Mouse (Mus musculus) intestine, postnatal 0 days (tissue): ENCODE results near the gene Nuak1. TPM values are rescaled to one million over a fixed set of nuclear protein-coding genes. Genes with fewer than 3 reads are reported as not detected.
A peak's percentile ranks its signal among the peaks of the same experiment; 100 is the strongest.

ENCODE experiments used
- ATAC-seq: fragments of 200-750 bp; cut with Nextera tagmentation; 2 replicates; pipeline ENCODE4 v1.8.0; 2017; ENCODE audit warnings: mild to moderate bottlenecking, moderate TSS enrichment, moderate library complexity
- H3K27ac ChIP-seq: fragments of 300-500 bp; sonication (generic); 2 replicates; pipeline ENCODE4 v1.5.1; 2014; ENCODE audit warnings: mild to moderate bottlenecking, low read depth, low read length, moderate library complexity
- H3K27me3 ChIP-seq: fragments of 300-500 bp; sonication (generic); replicated peaks from 2 replicates; pipeline ENCODE4 v1.6.1; 2014; ENCODE audit warnings: low read length, mixed read lengths; ENCODE audit not compliant: control insufficient read depth, insufficient read depth
- H3K36me3 ChIP-seq: fragments of 300-500 bp; sonication (generic); 2 replicates; pipeline ENCODE4 v1.6.1; 2014; ENCODE audit warnings: mild to moderate bottlenecking, moderate library complexity; ENCODE audit not compliant: control insufficient read depth, insufficient read depth
- H3K4me1 ChIP-seq: fragments of 300-500 bp; sonication (generic); replicated peaks from 2 replicates; pipeline ENCODE4 v1.6.1; 2014; ENCODE audit warnings: antibody characterized with exemption, low read length, mixed read lengths; ENCODE audit not compliant: control insufficient read depth, insufficient read depth
- H3K4me2 ChIP-seq: fragments of 300-500 bp; sonication (generic); replicated peaks from 2 replicates; pipeline ENCODE4 v1.6.1; 2014; ENCODE audit warnings: low read depth, mild to moderate bottlenecking, moderate library complexity
- H3K4me3 ChIP-seq: fragments of 300-500 bp; sonication (generic); 2 replicates; pipeline ENCODE4 v1.5.1; 2014; ENCODE audit warnings: low read depth, low read length
- H3K9ac ChIP-seq: fragments of 300-500 bp; sonication (generic); 2 replicates; pipeline ENCODE4 v1.6.1; 2014; ENCODE audit warnings: mild to moderate bottlenecking, low read depth, low read length
- H3K9me3 ChIP-seq: fragments of 300-500 bp; sonication (generic); 2 replicates; pipeline ENCODE4 v1.6.1; 2016; ENCODE audit warnings: mixed run types; ENCODE audit not compliant: control insufficient read depth
- CTCF ChIP-seq: sonication (generic); IDR thresholded peaks from 2 replicates; pipeline ENCODE4 v1.5.1; 2016; ENCODE audit warnings: low read depth, mild to moderate bottlenecking, control low read depth, antibody characterized with exemption, moderate library complexity
- WGBS: fragments of 180-500 bp; shearing (Covaris S2); extraction: QIAGEN DNeasy Blood & Tissue Kit; methylation state at CpG from one replicate; pipeline ENCODE4 v1.1.7; 2014; 5-methylcytosine and 5-hydroxymethylcytosine counted together
- polyA plus RNA-seq: library from polyadenylated mRNA; unstranded; fragments of >200 nt; fragmentation: Nextera tagmentation; extraction: Ambion mirVana; gene quantifications from 2 replicates; pipeline ENCODE4 v1.2.1, GENCODE M21; 2015

Gene Nuak1
- polyA plus RNA-seq, 1 experiment from 2014 or later = 0.37 TPM

DNA sequence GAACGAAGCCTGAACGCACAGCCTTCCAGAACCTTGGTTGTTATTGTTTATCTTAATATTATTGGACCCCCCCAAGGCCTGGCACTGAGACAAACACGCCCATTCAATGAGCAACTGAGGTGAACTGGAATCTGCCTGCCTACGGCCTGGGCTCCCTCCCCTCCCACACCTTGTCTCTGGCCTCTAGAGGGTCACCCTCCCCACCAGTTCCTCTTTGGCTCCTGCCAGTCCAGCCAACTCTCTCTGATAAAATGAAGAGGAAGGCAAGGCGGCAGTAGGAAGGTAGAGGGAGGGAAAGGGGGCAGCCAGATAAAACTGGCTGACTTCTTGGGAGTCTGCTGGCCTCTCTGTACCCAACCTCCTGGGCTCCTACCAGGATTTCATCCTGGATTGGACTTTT lies 45.1 kb downstream of the Nuak1 start:
- WGBS = 80% methylated on average over 5 of the region's 5 CpGs
- no peak overlapping the region for H3K4me2 ChIP-seq
- H3K9ac ChIP-seq = no peak overlapping the region
- H3K36me3 ChIP-seq = no peaks in the 10 kb centered on the region
- no peaks in the 10 kb centered on the region for H3K27me3 ChIP-seq
- no peak for TF ChIP-seq CTCF
- H3K4me1 ChIP-seq = no peaks in the 10 kb centered on the region
- no peaks in the 10 kb centered on the region for H3K9me3 ChIP-seq
- no peak for ATAC-seq
- no peak overlapping the region for H3K27ac ChIP-seq
- H3K4me3 ChIP-seq = no peak overlapping the region

DNA sequence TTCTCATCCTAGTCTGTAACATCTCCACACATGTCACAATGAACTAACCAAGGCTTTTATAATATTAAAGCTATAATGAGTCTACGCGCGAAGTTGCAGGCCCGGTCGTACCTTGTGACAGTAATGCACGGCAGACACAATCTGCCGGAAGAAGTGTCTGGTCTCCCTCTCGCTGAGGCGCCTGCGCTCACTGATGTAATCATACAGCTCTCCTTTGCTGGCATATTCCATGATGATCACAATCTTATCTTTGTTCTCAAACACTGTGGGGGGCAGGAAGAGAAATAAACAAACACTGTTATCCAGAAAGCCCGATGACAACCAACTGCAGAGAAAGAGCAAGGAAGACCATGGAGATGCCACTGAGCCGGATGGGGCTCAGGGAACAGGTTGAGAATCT lies 46.5 kb downstream of the Nuak1 start:
- no peaks in the 10 kb centered on the region for H3K4me1 ChIP-seq
- no peak for TF ChIP-seq CTCF
- no peak overlapping the region for H3K4me3 ChIP-seq
- H3K27ac ChIP-seq = no peak overlapping the region
- no peaks in the 10 kb centered on the region for H3K27me3 ChIP-seq
- no peak for ATAC-seq
- no peaks in the 10 kb centered on the region for H3K9me3 ChIP-seq
- H3K9ac ChIP-seq = no peak overlapping the region
- no peaks in the 10 kb centered on the region for H3K36me3 ChIP-seq
- WGBS = 64% methylated on average over 12 of the region's 12 CpGs
- H3K4me2 ChIP-seq = no peak overlapping the region

DNA sequence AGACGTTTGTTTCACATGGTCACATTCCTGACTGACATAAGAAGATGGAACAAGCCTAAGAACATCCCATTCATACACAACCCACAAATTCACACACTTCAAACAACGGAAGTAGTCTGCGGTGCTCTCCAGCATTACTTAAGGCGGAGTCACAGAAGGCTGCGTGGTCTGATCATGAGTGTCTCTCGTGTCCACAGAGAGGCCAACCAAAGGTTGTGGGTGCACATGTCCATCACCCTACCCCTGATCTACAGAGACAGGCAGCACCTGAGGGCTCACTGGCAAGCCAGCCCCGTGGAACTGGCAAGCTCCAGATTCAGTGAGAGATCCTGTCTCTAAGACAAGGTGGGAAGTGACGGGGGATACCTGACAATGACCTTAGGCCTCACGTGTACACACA lies 47.0 kb downstream of the Nuak1 start:
- Histone ChIP-seq H3K36me3 (no peaks in the 10 kb centered on the region), H3K4me3 (no peak overlapping the region), H3K27me3 (no peaks in the 10 kb centered on the region), H3K4me1 (no peaks in the 10 kb centered on the region), H3K27ac (no peak overlapping the region), H3K4me2 (no peak overlapping the region), H3K9me3 (no peaks in the 10 kb centered on the region), H3K9ac (no peak overlapping the region)
- 59% methylated on average over 9 of the region's 9 CpGs for WGBS
- no peak for ATAC-seq
- no peak for TF ChIP-seq CTCF

DNA sequence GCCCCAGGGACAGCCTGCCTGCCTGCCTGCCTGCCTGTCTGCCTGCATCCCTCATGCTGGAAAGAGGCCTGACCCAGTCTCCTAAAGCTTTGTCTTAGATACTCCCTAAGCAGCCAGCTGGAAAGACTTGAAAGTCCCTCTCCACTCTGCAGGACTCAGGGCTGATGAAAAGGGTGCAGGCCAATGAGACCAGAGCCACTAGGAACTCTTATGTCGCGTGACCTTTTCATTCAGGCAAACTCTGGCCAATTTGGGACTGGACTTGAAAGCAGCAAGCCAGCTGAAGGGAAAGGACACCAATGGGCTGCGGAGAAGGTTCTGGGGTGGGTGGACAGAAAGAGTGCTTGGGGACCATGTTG lies 47.7 kb downstream of the Nuak1 start:
- Histone ChIP-seq H3K9me3 (no peaks in the 10 kb centered on the region), H3K36me3 (no peaks in the 10 kb centered on the region), H3K4me1 (no peaks in the 10 kb centered on the region), H3K27ac (no peak overlapping the region), H3K4me2 (no peak overlapping the region), H3K27me3 (no peaks in the 10 kb centered on the region), H3K4me3 (no peak overlapping the region), H3K9ac (no peak overlapping the region)
- 78% methylated on average over 3 of the region's 3 CpGs for whole genome bisulfite sequencing
- no peak for ATAC-seq
- TF ChIP-seq CTCF = no peak

DNA sequence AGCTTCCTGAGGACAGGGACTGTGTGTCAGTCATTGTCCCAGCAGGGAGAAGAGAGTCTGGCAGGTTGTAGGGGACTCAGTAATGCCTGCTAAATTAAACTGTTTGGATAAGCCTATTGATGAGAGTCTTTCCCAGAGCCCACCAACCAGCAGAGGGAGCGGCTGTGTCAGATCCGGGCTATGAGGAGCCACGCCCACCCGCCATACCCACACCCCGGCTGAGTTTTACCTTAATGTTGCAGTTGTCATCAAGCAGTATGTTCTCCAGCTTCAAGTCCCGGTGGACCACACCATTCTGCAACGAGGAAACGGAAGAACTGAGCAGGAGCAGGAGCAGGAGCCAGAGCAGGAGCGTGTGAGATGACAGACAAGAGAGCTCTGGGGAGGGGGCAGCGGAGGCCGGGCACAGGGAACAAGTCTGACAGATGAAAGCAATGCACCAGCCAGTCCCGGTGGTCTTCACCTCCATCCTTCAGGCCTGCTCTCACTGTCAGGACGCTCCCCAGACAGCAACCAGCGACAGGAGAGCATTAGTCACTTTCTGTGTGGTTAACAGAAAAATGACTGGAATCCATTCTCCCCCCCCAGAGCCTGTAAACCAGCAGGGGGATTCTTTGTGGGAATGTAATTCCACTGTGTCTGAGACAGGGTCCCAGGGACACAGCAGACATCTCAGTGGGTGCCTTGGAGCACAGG lies 48.2 kb downstream of the Nuak1 start:
- Histone ChIP-seq H3K9ac (no peak overlapping the region), H3K4me1 (no peaks in the 10 kb centered on the region), H3K9me3 (no peaks in the 10 kb centered on the region), H3K4me3 (no peak overlapping the region), H3K27me3 (no peaks in the 10 kb centered on the region), H3K36me3 (no peaks in the 10 kb centered on the region), H3K27ac (no peak overlapping the region), H3K4me2 (0 out of 2 replicates have a peak overlapping the region, but pooled peaks have one; percentile 9)
- TF ChIP-seq CTCF = peak; percentile 51
- ATAC-seq = no peak
- WGBS = 30% methylated on average over 14 of the region's 14 CpGs

DNA sequence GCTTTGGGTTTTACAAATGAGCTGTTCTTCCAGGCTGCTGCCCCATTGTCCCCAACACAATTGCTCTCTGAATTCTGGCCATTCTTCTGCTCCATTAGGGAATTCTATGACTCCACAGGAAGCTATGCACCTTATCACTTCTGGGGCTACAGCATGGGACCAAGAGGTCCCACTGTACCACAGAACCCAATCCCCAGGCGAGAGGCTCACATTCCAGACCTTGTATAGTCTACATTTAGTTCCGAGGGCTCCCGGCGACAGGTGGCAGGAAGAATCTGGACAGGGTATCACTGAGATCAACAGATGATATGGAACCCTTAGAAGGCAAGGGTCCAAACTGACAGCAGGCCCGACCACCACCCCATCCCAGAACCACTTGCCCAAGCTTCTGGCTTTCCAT lies 50.7 kb downstream of the Nuak1 start:
- Histone ChIP-seq H3K4me2 (no peak overlapping the region), H3K27me3 (no peaks in the 10 kb centered on the region), H3K4me1 (no peaks in the 10 kb centered on the region), H3K4me3 (no peak overlapping the region), H3K36me3 (no peaks in the 10 kb centered on the region), H3K9me3 (no peaks in the 10 kb centered on the region), H3K9ac (no peak overlapping the region), H3K27ac (no peak overlapping the region)
- WGBS = 79% methylated on average over 5 of the region's 5 CpGs
- ATAC-seq = no peak
- no peak for TF ChIP-seq CTCF
